Mouse (Mus musculus) cerebellum, adult 2 months (tissue): Measurements from ENCODE around the gene Adprm. TPM values are rescaled to one million over a fixed set of nuclear protein-coding genes. Genes with fewer than 3 reads are reported as not detected.

Source experiments
- DNase-seq, 2 experiments: peaks; one replicate each; pipeline ENCODE4 v3.0.0; 2021
- H3K27ac ChIP-seq: fragments of 200-500 bp; 2 replicates; pipeline ENCODE4 v1.5.1; 2012; ENCODE audit warnings: low read length, control low read depth, inconsistent platforms; ENCODE audit not compliant: insufficient read depth
- H3K27me3 ChIP-seq: fragments of 200-500 bp; 2 replicates; pipeline ENCODE4 v1.6.1; 2012; ENCODE audit warnings: inconsistent platforms, mild to moderate bottlenecking, low read length, moderate library complexity; ENCODE audit not compliant: control insufficient read depth, insufficient read depth
- H3K4me1 ChIP-seq: fragments of 200-500 bp; 2 replicates; pipeline ENCODE4 v1.6.1; 2011; ENCODE audit warnings: low read length; ENCODE audit not compliant: control insufficient read depth, insufficient read depth
- H3K4me3 ChIP-seq: fragments of 200-500 bp; replicated peaks from 2 replicates; pipeline ENCODE3; 2011; ENCODE audit warnings: mild to moderate bottlenecking, low read depth, low read length, control low read depth; ENCODE audit not compliant: insufficient read depth
- CTCF ChIP-seq: fragments of 200-500 bp; IDR thresholded peaks from 2 replicates; pipeline ENCODE4 v1.5.1; 2011; ENCODE audit warnings: low read depth, mild to moderate bottlenecking, control low read depth, low read length, moderate library complexity, borderline replicate concordance; ENCODE audit not compliant: insufficient read depth
- POLR2A ChIP-seq: fragments of 200-500 bp; IDR thresholded peaks from 2 replicates; pipeline ENCODE4 v1.6.1; 2011; ENCODE audit warnings: low read length, control low read depth, borderline replicate concordance; ENCODE audit not compliant: insufficient read depth
- WGBS: fragments of 180-500 bp; shearing (Covaris S2); methylation state at CpG from one replicate; pipeline ENCODE4 v1.1.7; 2018; 5-methylcytosine and 5-hydroxymethylcytosine counted together
- polyA plus RNA-seq: library from polyadenylated mRNA; depleted of rRNA; stranded (reverse); fragments of >200 nt; gene quantifications from 2 replicates; pipeline ENCODE4 v1.2.3, GENCODE M21; 2012

The Adprm gene
- polyA plus RNA-seq, 1 experiment = 28.9 TPM

DNA sequence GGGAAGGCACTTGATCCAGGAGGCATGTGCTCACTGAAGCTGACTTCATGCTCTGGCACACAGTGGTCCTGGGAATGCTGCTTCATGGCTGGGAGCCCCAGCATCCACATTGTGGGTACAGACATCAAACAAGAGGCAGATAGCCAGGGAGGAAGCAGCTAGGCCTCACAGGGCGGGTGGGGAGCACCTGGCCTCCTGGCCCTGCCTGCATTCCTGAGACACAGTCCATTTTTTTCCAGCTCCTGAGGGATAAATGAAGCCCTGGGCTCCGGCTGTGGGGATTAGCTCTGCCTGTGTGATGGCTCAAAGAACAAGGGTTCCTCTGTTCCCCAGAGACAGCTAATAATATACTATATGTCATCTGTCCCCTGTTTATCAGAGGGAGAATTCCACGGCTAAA, 22.6 kb upstream of the Adprm start:
- H3K4me3 ChIP-seq = no peak overlapping the region
- H3K27me3 ChIP-seq = no peaks in the 10 kb centered on the region
- no peak overlapping the region for H3K27ac ChIP-seq
- no peaks in the 10 kb centered on the region; the same call in 1 of the 2 replicates for H3K4me1 ChIP-seq
- no peak for DNase-seq
- 36% methylated on average over 3 of the region's 3 CpGs for WGBS
- TF ChIP-seq POLR2A (no peak), CTCF (no peak)

DNA sequence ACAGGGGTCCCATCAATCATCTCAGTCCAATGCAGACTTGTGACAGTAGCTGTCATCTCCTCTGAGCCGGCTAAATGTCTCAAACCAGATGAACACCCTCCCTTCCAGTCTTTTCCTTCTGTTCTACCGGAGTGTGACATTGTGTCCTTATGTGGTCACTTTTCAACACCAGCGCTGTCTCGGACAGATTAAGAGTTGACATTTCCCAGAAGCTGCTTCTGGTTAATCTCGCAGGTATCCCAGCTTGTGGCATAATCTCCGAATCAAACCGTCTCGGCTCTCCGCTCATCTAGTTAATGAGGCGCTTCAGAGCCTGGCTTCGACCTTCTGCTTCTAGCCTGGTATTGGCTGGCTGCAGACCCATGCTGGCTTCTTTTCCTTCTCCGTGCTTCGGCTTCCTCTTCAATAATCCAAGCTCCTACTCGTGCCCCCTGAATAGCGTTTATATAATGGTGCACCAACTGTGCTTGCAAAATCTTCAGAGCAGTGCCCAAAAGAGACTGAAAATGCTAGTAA, 20.3 kb upstream of the Adprm start:
- no peak overlapping the region for H3K4me3 ChIP-seq
- DNase-seq = no peak
- no peak for TF ChIP-seq POLR2A
- TF ChIP-seq CTCF = no peak
- no peaks in the 10 kb centered on the region; the same call in 1 of the 2 replicates for H3K4me1 ChIP-seq
- H3K27me3 ChIP-seq = no peaks in the 10 kb centered on the region
- H3K27ac ChIP-seq = no peak overlapping the region
- 12% methylated on average over 15 of the region's 15 CpGs for WGBS

DNA sequence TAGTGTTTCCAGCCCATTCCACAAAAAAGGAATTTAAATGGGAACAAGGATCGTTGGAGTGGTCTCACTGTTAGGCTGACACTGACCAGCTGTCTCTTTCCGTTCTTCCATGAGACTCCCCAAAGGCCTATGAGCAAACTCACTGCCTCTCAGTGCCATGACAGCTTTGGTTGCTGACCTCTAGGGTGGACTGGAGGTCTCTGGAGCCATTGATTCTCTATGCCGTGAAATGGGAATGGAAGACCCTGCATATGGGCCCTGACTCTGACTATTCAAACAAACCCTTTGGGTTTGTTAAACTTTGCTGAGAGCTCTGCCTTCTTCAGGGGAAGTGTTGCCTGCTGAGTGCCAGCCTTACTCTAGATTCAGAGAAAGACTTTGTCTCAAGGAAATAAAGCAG, 15.3 kb upstream of the Adprm start:
- Histone ChIP-seq H3K27ac (no peak overlapping the region), H3K4me3 (no peak overlapping the region), H3K4me1 (no peaks in the 10 kb centered on the region), H3K27me3 (no peaks in the 10 kb centered on the region)
- 57% methylated on average over 3 of the region's 3 CpGs for WGBS
- no peak for DNase-seq
- no peak for TF ChIP-seq CTCF
- no peak for TF ChIP-seq POLR2A

DNA sequence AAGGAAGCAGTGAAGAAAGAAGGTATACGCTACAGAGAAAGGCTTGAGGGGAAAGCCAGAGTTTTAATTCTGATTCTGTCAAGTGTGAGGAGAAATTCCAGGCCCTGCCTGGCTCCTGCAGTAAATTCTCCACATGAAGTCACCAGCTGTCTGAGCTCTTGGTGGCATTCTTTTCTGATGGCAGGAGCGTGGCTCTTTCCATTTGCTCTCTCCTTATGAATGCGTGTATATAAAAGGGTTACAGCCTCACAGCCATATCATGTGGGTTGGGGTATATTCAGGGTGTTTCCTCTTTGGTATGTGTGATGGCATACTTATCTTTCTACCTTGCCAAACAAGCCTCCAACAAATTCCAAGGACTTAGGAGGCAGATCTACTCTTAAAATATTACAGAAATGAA, 10.3 kb upstream of the Adprm start:
- no peak overlapping the region for H3K4me3 ChIP-seq
- DNase-seq = no peak
- TF ChIP-seq CTCF (no peak), POLR2A (no peak)
- H3K4me1 ChIP-seq = no peaks in the 10 kb centered on the region
- H3K27me3 ChIP-seq = no peaks in the 10 kb centered on the region
- 68% methylated on average over 3 of the region's 3 CpGs for WGBS
- no peak overlapping the region for H3K27ac ChIP-seq

DNA sequence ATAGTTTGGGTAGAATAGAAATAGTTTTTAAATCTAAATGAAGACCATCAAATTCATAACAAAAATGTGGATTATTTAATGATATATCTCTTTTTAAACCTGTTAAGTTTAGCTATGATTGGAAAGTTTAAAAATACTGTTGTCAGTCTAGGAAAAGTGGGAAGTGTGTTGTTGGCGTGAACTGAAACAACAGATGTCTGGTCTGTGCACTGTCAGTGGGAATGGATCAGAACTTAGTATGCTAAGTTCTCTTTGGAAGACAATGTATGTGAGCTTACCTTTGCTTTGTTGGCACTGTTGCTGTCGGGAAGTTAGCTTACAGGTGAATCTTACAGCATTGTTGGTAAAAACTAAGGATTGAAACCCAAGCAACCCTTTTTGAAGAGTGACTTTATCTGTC, 8.9 kb upstream of the Adprm start:
- 92% methylated on average over 2 of the region's 2 CpGs for WGBS
- no peak for DNase-seq

DNA sequence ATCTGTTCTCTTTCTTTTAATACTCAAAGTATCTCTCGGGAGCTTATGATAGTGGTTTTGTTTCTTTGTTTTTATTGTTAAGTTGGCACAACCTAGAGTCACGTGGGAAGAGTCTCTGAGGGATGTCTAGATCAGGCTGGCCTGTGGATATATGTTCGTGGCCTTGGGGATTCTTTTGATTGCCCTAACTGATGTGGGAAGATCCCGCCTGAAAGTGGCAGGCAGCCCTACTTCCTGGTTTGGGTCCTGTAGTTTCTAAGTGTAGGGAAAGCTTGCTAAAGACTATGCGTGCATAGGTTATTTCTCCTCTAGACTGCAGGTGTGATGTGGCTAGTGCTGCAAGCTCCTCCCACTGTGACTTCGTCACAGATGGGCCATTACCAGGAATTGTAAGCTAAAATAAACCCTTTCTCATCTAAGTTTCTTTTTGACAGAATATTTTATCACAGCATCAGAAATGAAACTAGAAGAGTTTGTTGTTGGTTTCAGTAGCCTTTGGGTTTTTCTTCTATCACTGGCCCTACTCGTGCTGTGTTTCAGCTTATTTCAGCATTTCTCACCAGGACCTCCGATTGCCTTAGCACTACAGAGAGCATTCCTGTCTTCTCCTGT, 2.5 kb upstream of the Adprm start:
- WGBS = 86% methylated on average over 8 of the region's 8 CpGs
- H3K4me1 ChIP-seq = no peaks in the 10 kb centered on the region
- no peak for TF ChIP-seq CTCF
- no peak for TF ChIP-seq POLR2A
- H3K27ac ChIP-seq = no peak overlapping the region
- H3K27me3 ChIP-seq = no peaks in the 10 kb centered on the region
- no peak for DNase-seq
- H3K4me3 ChIP-seq = no peak overlapping the region

More for the DNA sequence above, 8.9 kb upstream of the Adprm start:
- no peak overlapping the region for H3K27ac ChIP-seq
- no peak for TF ChIP-seq CTCF
- no peak for TF ChIP-seq POLR2A
- no peak overlapping the region for H3K4me3 ChIP-seq
- no peaks in the 10 kb centered on the region for H3K27me3 ChIP-seq
- no peaks in the 10 kb centered on the region for H3K4me1 ChIP-seq

DNA sequence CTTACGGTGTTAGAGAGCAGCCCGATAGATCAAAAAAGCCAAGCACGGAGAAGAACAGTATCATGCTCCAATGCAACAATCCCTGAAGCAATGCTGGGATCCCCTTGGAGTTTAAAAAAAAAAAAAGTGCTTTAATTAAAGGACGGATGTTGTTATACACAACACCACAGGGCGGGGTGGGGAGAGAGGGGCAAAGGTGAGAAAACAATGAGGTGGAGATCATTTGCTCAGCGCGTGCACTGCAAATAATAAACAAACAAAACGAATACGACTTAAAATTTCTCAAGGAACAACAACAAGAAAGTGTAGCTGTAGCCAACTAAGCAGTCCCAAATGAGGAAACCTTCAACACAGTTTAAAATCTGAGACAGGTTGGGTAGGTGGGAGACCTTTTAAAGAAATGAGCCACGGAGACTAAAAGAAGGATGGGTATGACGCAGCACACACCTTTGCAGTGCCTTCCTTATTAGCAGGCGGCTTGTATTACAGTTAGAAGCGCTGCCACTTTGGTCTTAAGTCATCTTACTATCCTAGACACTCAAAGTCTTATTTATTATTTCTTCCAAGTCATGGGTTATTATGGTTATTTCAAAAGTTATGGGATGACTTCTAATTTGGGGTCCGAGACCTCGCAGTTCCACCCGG, 596 bp downstream of the Adprm start:
- TF ChIP-seq POLR2A (no peak), CTCF (no peak)
- Histone ChIP-seq H3K4me1 (no peaks in the 10 kb centered on the region), H3K4me3 (peak overlapping the region; percentile 71), H3K27me3 (no peaks in the 10 kb centered on the region), H3K27ac (0 out of 2 replicates have a peak overlapping the region, but pooled peaks have one; percentile 11)
- no peak for DNase-seq
- 3% methylated on average over 16 of the region's 16 CpGs for WGBS

DNA sequence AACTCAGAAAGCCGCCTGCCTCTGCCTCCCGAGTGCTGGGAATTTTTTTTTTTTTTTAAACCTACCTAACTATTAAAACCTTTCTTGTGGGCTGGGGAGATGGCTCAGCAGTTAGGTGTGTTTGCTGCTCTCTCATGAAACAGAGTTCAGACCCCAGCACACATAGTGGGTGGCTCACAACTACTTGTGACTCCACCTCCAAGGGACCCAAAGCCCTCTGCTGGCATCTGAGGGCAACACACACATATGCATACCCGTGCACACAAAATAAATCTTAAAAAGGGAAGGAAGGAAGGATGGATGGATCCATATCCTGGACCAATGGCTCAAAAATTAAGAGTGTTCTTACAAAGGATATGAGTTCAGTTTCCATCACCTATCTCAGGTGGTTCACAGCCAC, 3.1 kb downstream of the Adprm start:
- H3K27ac ChIP-seq = no peak overlapping the region
- no peaks in the 10 kb centered on the region for H3K27me3 ChIP-seq

DNA sequence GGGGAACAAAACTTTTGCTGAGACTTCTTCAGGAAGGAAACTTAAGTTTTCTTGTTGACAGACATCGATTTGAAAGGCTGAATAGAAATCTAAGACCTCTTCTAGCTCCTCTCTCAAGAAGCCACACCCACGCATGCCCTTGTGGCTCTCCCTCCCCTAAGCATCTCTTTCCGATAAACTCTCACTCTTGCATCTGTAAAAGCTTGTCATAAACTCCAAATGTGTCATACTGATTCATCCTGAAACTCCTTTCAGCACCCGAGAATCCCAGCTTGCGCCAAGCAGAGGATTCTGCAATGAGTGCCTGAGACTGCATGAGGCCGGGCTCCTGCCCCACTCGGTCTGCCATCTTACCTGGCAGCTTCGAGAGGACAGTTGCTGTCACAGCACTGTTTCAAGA, 3.9 kb downstream of the Adprm start:
- Histone ChIP-seq H3K4me1 (no peaks in the 10 kb centered on the region; the same call in 1 of the 2 replicates), H3K27ac (no peak overlapping the region), H3K4me3 (no peak overlapping the region), H3K27me3 (no peaks in the 10 kb centered on the region)
- DNase-seq = no peak
- 86% methylated on average over 8 of the region's 8 CpGs for WGBS
- no peak for TF ChIP-seq CTCF
- no peak for TF ChIP-seq POLR2A

More for the DNA sequence above, 3.1 kb downstream of the Adprm start:
- Histone ChIP-seq H3K4me3 (no peak overlapping the region), H3K4me1 (no peaks in the 10 kb centered on the region)
- TF ChIP-seq POLR2A (no peak), CTCF (no peak)
- no peak for DNase-seq
- 91% methylated on average over 3 of the region's 3 CpGs for WGBS
